Mouse (Mus musculus) kidney, adult 2 months (tissue): ENCODE measurements around the gene Six6. TPM values are rescaled to one million over a fixed set of nuclear protein-coding genes. Genes with fewer than 3 reads are reported as not detected.

Experiments used
- DNase-seq: peaks from one replicate; pipeline ENCODE4 v3.0.0; 2021
- H3K27ac ChIP-seq: fragments of 200-500 bp; 2 replicates; pipeline ENCODE4 v1.5.1; 2012; ENCODE audit warnings: low read depth, low read length, control low read depth, inconsistent platforms; ENCODE audit not compliant: insufficient read depth
- H3K27me3 ChIP-seq: fragments of 200-500 bp; replicated peaks from 2 replicates; pipeline ENCODE4 v1.6.1; 2012; ENCODE audit warnings: mild to moderate bottlenecking, moderate library complexity, low read length, inconsistent platforms; ENCODE audit not compliant: control insufficient read depth, insufficient read depth
- H3K36me3 ChIP-seq: fragments of 200-500 bp; 2 replicates; pipeline ENCODE4 v1.6.1; 2012; ENCODE audit warnings: mild to moderate bottlenecking, moderate library complexity, low read length, inconsistent platforms; ENCODE audit not compliant: control insufficient read depth, insufficient read depth
- H3K4me1 ChIP-seq: fragments of 200-500 bp; 2 replicates; pipeline ENCODE4 v1.6.1; 2011; ENCODE audit warnings: low read length; ENCODE audit not compliant: control insufficient read depth, insufficient read depth
- H3K4me3 ChIP-seq: fragments of 200-500 bp; 2 replicates; pipeline ENCODE4 v1.5.1; 2011; ENCODE audit warnings: mild to moderate bottlenecking, low read depth, low read length, control low read depth; ENCODE audit not compliant: insufficient read depth
- CTCF ChIP-seq: fragments of 200-500 bp; conservative IDR thresholded peaks from 2 replicates; pipeline ENCODE4 v1.5.1; 2011; ENCODE audit warnings: low read depth, mild to moderate bottlenecking, control low read depth, low read length, moderate library complexity, mixed read lengths; ENCODE audit not compliant: insufficient read depth, insufficient read length
- POLR2A ChIP-seq: fragments of 200-500 bp; IDR thresholded peaks from one replicate; pipeline ENCODE4 v1.6.1; 2011; ENCODE audit warnings: low read depth, low read length, control low read depth
- WGBS: fragments of 180-500 bp; shearing (Covaris S2); methylation state at CpG from one replicate; pipeline ENCODE4 v1.1.7; 2018; 5-methylcytosine and 5-hydroxymethylcytosine counted together
- polyA plus RNA-seq: library from polyadenylated mRNA; depleted of rRNA; stranded (reverse); fragments of >200 nt; gene quantifications from 2 replicates; pipeline ENCODE4 v1.2.3, GENCODE M21; 2012; rRNA removed

Six6 gene
- polyA plus RNA-seq, 1 experiment = not detected

- Histone ChIP-seq H3K4me1 (no peaks in the 10 kb centered on the region), H3K4me3 (no peak overlapping the region), H3K27me3 (no peaks in the 10 kb centered on the region), H3K27ac (no peak overlapping the region), H3K36me3 (no peaks in the 10 kb centered on the region)
- DNase-seq = no peak
- WGBS = 76% methylated on average over 3 of the region's 3 CpGs
- TF ChIP-seq POLR2A = no peak
- TF ChIP-seq CTCF = no peak
These were observed 38.2 kb downstream of the Six6 start for GRCm38 (mm10) chr12:72977851-72978250.

- no peaks in the 10 kb centered on the region for H3K4me1 ChIP-seq
- no peak for DNase-seq
These were observed 39.5 kb downstream of the Six6 start for GRCm38 (mm10) chr12:72979236-72979635.

GRCm38 (mm10) chr12:72982616-72983015 lies 42.9 kb downstream of the Six6 start:
- 66% methylated on average over 10 of the region's 10 CpGs for WGBS
- DNase-seq = peak; percentile 17
- H3K27ac ChIP-seq = peak overlapping the region; percentile 47
- H3K4me3 ChIP-seq = no peak overlapping the region
- H3K4me1 ChIP-seq = no peaks in the 10 kb centered on the region
- TF ChIP-seq POLR2A (no peak), CTCF (no peak)
- no peaks in the 10 kb centered on the region for H3K27me3 ChIP-seq
- no peaks in the 10 kb centered on the region for H3K36me3 ChIP-seq

More at GRCm38 (mm10) chr12:72979236-72979635, 39.5 kb downstream of the Six6 start:
- TF ChIP-seq CTCF = no peak
- no peak for TF ChIP-seq POLR2A
- H3K27me3 ChIP-seq = no peaks in the 10 kb centered on the region
- no peaks in the 10 kb centered on the region for H3K36me3 ChIP-seq
- H3K27ac ChIP-seq = no peak overlapping the region
- H3K4me3 ChIP-seq = no peak overlapping the region
- 72% methylated on average over 5 of the region's 5 CpGs for WGBS

GRCm38 (mm10) chr12:72983071-72983857 lies 43.6 kb downstream of the Six6 start:
- Histone ChIP-seq H3K4me3 (no peak overlapping the region), H3K36me3 (no peaks in the 10 kb centered on the region), H3K4me1 (no peaks in the 10 kb centered on the region), H3K27ac (peak overlapping the region; percentile 20; the same call in 1 of the 2 replicates), H3K27me3 (no peaks in the 10 kb centered on the region)
- 67% methylated on average over 8 of the region's 8 CpGs for WGBS
- peak; percentile 58 for DNase-seq
- TF ChIP-seq CTCF = no peak
- TF ChIP-seq POLR2A = no peak

Other genes starting within 250 kb of the Six6 start
- gene Ppm1a, start 182.4 kb upstream of the Six6 start, polyA plus RNA-seq = 50.1 and 68.8 TPM in 2 replicates
- not detected in 2 replicates for gene 4930447C04Rik, start 882 bp downstream of the Six6 start, polyA plus RNA-seq
- gene Six1, start 114.0 kb downstream of the Six6 start, polyA plus RNA-seq = 0.35 and 0.53 TPM in 2 replicates
- gene Six4, start 173.6 kb downstream of the Six6 start, polyA plus RNA-seq = 0.78 and 0.81 TPM in 2 replicates
- gene Mnat1, start 183.8 kb downstream of the Six6 start, polyA plus RNA-seq = 6.5 and 7.9 TPM in 2 replicates